Mouse (Mus musculus): ENCODE data around the gene Gad2. TPM values are rescaled to one million over a fixed set of nuclear protein-coding genes. Genes with fewer than 3 reads are reported as not detected.
"Not testable (repeated sequence)": the region's sequence is repeated elsewhere in the genome, so short reads cannot be mapped to it uniquely, and the experiment has no call there.

Gad2 gene
- total RNA-seq (2021) (not detected), polyA plus RNA-seq (2012; rRNA removed) (not detected in 2 replicates)
- long read RNA-seq = 0 reads

DNA sequence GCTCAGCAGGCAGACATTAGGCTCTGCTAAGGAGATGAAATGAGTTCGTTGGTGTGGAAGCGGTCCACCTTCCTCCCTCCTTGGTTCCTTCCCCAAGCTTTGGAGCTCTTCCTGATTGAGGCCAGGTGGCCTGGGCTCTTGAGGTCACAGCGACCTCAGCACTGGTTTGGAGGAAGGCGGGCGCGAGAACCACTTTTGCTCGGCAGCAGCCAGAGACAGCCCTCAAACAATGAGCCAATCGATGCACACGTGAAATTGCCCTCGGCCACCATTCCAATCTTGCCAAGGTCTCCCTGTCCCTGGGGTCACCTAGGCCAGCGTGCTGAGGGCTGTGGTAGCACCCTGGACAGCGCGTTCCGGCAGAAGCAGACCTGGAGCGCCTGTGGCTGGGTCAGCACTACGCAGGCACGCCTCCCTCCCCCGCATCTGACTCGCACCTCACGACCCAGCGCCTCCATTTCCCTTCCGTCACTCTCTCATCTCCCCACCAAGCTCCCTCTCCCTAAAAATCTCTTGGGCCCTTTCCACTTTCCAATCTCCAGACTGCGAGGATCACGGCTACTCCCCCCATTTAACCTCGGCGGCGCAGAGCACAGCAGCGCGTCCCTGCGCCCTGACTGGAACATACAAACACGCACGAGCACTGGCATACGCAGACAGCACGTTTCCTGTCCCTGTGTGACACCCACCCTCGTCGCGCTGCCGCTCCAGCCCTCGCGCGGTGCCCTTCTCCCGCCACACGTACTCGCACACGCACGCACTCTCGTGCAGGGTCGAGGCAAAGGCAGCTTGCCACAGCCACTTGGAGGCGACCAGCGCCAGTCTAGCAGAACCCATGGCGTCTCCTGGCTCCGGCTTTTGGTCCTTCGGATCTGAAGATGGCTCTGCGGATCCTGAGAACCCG is at the start of gene Gad2:
TSS of gene Gad2 (plus strand) at position 378 of the 904 bp plus-strand sequence.
- H3K27ac ChIP-seq = no peak within 1 kb of the TSS
- H3K4me1 ChIP-seq (ENCODE audit: control insufficient read depth, insufficient read depth, low read length) = peaks cover 2% of the 10 kb centered on the region
- no peaks in the 10 kb centered on the region for H3K79me2 ChIP-seq (replicated peaks; ENCODE audit: control insufficient read depth, insufficient read depth, low read length)
- H3K36me3 ChIP-seq (ENCODE audit: control insufficient read depth, insufficient read depth, low read length) = no peaks in the 10 kb centered on the region
- H3K27me3 ChIP-seq (ENCODE audit: control insufficient read depth, insufficient read depth, low read length) = peaks cover 27% of the 10 kb centered on the region
- WGBS = 1% methylated on average over 55 of the region's 55 CpGs
- H3K4me3 ChIP-seq = no peak within 1 kb of the TSS; the same call in 1 of the 2 replicates
- no peak for TF ChIP-seq CTCF (IDR thresholded peaks at IDR 0.05)
- TF ChIP-seq POLR2A (IDR thresholded peaks at IDR 0.05; ENCODE audit: insufficient read depth, low read depth, low read length) = no peak
- TF ChIP-seq EP300 (IDR thresholded peaks at IDR 0.05; ENCODE audit: insufficient read depth, low read depth, low read length) = no peak
- intact Hi-C loops (cut with DNase I) = no loop called here
- DNase-seq = no peak
- no peak within 1 kb of the TSS for H3K9ac ChIP-seq (ENCODE audit: low read depth, low read length)

DNA sequence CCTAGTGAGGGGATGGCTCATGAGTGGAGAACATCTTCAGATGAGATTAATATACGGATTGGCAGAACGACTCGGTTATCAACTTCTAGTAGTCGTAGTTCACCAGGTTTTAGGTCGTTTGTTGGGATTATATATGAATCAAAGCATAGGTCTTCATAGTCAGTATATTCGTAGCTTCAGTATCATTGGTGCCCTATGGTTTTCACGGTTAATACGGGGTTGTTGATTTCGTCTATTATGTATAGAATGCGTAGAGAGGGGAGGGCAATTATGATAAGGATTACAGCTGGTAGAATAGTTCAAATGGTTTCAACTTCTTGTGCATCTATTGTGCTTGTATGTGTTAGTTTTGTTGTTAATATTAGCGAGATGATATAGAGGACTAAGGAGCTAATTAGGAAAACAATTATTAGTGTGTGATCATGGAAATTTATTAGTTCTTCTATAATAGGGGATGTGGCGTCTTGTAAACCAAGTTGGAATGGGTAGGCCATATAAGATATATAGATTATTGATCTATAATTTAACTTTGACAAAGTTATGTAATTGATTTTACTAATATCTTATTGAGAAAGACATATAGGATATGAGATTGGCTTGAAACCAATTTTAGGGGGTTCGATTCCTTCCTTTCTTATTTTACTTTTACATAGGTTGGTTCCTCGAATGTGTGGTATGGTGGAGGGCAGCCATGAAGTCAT is 34.4 kb upstream of the Gad2 start:
- H3K27ac ChIP-seq; DNase-seq; H3K79me2 ChIP-seq (replicated peaks; ENCODE audit: control insufficient read depth, insufficient read depth, low read length); H3K9ac ChIP-seq (ENCODE audit: low read depth, low read length); H3K27me3 ChIP-seq (ENCODE audit: control insufficient read depth, insufficient read depth, low read length); H3K36me3 ChIP-seq (ENCODE audit: control insufficient read depth, insufficient read depth, low read length); intact Hi-C loops (cut with DNase I); H3K4me1 ChIP-seq (ENCODE audit: control insufficient read depth, insufficient read depth, low read length); H3K4me3 ChIP-seq: not testable (repeated sequence)
- WGBS = 60% methylated on average over 14 of the region's 14 CpGs

DNA sequence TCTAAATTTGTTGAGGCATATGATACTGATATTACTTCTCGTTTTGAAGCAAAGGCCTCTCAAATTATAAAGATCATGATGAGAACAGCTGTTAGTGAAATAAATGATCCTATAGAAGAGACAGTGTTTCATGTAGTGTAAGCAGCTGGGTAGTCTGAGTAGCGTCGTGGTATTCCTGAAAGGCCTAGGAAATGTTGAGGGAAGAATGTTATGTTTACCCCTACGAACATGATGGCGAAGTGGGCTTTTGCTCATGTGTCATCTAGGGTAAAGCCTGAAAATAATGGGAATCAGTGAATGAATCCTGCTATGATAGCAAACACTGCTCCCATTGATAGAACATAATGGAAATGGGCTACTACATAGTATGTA is 33.8 kb upstream of the Gad2 start:
- H3K36me3 ChIP-seq (ENCODE audit: control insufficient read depth, insufficient read depth, low read length); H3K27me3 ChIP-seq (ENCODE audit: control insufficient read depth, insufficient read depth, low read length); intact Hi-C loops (cut with DNase I); H3K9ac ChIP-seq (ENCODE audit: low read depth, low read length); H3K27ac ChIP-seq; DNase-seq; H3K79me2 ChIP-seq (replicated peaks; ENCODE audit: control insufficient read depth, insufficient read depth, low read length); H3K4me1 ChIP-seq (ENCODE audit: control insufficient read depth, insufficient read depth, low read length); H3K4me3 ChIP-seq: not testable (repeated sequence)
- WGBS = 67% methylated on average over 5 of the region's 5 CpGs

DNA sequence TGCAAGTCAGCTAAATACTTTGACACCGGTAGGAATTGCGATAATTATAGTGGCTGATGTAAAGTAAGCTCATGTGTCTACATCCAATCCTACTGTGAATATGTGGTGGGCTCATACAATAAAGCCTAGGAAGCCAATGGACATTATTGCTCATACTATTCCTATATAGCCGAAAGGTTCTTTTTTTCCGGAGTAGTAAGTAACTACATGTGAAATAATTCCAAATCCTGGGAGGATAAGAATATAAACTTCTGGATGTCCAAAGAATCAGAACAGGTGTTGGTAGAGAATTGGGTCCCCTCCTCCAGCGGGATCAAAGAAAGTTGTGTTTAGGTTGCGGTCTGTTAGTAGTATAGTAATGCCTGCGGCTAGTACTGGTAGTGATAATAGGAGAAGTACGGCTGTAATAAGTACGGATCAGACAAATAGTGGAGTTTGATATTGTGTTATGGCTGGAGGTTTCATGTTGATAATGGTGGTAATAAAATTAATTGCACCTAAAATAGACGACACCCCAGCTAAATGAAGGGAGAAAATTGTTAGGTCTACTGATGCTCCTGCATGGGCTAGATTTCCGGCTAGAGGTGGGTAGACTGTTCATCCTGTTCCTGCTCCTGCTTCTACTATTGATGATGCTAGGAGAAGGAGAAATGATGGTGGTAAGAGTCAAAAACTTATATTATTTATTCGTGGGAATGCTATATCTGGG is 33.2 kb upstream of the Gad2 start:
- H3K27ac ChIP-seq; H3K79me2 ChIP-seq (replicated peaks; ENCODE audit: control insufficient read depth, insufficient read depth, low read length); H3K36me3 ChIP-seq (ENCODE audit: control insufficient read depth, insufficient read depth, low read length); intact Hi-C loops (cut with DNase I); H3K27me3 ChIP-seq (ENCODE audit: control insufficient read depth, insufficient read depth, low read length); H3K4me3 ChIP-seq; H3K4me1 ChIP-seq (ENCODE audit: control insufficient read depth, insufficient read depth, low read length); DNase-seq; H3K9ac ChIP-seq (ENCODE audit: low read depth, low read length): not testable (repeated sequence)
- 35% methylated on average over 12 of the region's 12 CpGs for WGBS

DNA sequence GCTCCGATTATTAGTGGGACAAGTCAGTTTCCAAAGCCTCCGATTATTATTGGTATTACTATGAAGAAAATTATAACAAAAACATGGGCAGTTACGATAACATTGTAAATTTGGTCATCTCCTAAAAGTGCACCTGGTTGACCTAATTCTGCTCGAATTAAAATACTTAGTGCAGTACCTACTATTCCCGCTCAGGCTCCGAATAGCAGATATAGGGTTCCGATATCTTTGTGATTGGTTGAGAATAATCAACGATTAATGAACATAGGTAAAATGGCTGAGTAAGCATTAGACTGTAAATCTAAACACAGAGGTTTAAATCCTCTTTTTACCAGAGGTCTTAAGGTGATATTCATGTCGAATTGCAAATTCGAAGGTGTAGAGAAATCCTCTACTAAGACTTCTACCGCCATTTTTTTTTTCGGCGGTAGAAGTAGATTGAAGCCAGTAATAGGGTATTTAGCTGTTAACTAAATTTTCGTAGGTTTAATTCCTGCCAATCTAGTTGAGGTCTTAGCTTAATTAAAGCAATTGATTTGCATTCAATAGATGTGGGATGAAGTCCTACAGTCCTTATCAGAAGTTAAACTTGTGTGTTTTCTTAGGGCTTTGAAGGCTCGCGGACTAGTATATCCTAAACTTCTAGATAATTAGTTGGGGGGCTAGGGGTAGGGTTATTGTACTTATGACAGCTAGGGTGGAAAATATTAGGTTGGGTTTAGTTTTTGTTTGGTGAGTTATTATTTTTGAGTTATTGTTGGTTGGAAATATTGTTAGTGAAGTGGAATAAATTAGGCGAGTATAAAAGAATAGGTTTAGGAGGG is 32.4 kb upstream of the Gad2 start:
- DNase-seq; H3K79me2 ChIP-seq (replicated peaks; ENCODE audit: control insufficient read depth, insufficient read depth, low read length); H3K27ac ChIP-seq; H3K4me1 ChIP-seq (ENCODE audit: control insufficient read depth, insufficient read depth, low read length); H3K4me3 ChIP-seq; H3K36me3 ChIP-seq (ENCODE audit: control insufficient read depth, insufficient read depth, low read length); H3K9ac ChIP-seq (ENCODE audit: low read depth, low read length); intact Hi-C loops (cut with DNase I); H3K27me3 ChIP-seq (ENCODE audit: control insufficient read depth, insufficient read depth, low read length): not testable (repeated sequence)
- WGBS = 63% methylated on average over 16 of the region's 17 CpGs

DNA sequence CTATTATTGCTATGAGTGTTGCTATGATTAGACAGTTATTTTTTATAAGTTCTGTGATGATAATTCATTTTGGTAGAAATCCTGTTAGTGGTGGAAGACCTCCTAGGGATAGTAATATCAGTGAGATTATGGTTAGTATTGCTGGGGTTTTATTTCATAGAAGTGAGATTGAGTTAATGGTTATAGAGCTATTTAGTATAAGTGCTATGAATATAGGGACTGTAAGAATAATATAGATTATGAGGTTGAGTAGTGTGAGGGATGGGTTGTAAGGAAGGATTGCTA is 31.9 kb upstream of the Gad2 start:
- H3K4me1 ChIP-seq (ENCODE audit: control insufficient read depth, insufficient read depth, low read length) = no peaks in the 10 kb centered on the region
- DNase-seq = no peak
- no peak overlapping the region for H3K27ac ChIP-seq
- no peaks in the 10 kb centered on the region for H3K79me2 ChIP-seq (replicated peaks; ENCODE audit: control insufficient read depth, insufficient read depth, low read length)
- intact Hi-C loops (cut with DNase I) = no loop called here
- no peaks in the 10 kb centered on the region for H3K27me3 ChIP-seq (ENCODE audit: control insufficient read depth, insufficient read depth, low read length)
- no peaks in the 10 kb centered on the region for H3K36me3 ChIP-seq (ENCODE audit: control insufficient read depth, insufficient read depth, low read length)
- TF ChIP-seq EP300 (IDR thresholded peaks at IDR 0.05; ENCODE audit: insufficient read depth, low read depth, low read length) (no peak), POLR2A (IDR thresholded peaks at IDR 0.05; ENCODE audit: insufficient read depth, low read depth, low read length) (no peak), CTCF (IDR thresholded peaks at IDR 0.05) (no peak)
- no peak overlapping the region for H3K4me3 ChIP-seq
- H3K9ac ChIP-seq (ENCODE audit: low read depth, low read length) = no peak overlapping the region
